In the genomic region with DNA sequence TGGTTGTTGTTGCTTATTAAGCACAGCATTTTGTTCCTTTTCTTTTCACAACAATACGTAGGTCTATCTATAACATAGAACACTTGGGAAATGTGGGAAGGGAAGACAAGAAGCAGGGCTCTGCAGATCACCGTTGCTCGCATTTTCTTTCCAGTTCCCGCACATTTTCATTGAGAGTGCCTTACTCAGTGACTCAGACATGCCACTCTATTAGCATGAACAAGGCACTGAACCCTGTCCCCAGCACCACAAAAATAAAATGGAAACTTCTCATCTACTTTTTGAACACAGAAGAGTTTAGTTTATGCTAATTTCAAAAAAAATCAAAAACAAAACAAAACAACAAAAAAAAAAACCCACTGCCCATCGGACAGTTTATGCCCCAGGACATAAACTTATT, we compare ENCODE assay signal across 26 mouse cellular contexts. TPM values are rescaled to one million over a fixed set of nuclear protein-coding genes. Genes with fewer than 3 reads are reported as not detected.
DNase-seq lines count a peak whose midpoint lies in the region; ATAC-seq and TF ChIP-seq lines count a peak whose summit lies in the region.
"Had no signal": no experiment of that assay in that cellular context is flagged by ENCODE, and none has a peak within 500 bp of the region (broad histone marks: within the 10 kb centered on the region; RNA-seq: fewer than 3 reads in every experiment).

No protein-coding gene starts in this region.

- no peaks in the 10 kb centered on the region for H3K9me3 ChIP-seq in heart, embryonic 15.5 days (replicated peaks)
- H3K9me3 ChIP-seq in heart, embryonic 11.5 days (replicated peaks; ENCODE audit: control insufficient read depth, low read length), result no peaks in the 10 kb centered on the region
- H3K9me3 ChIP-seq in midbrain, embryonic 11.5 days (ENCODE audit: control insufficient read depth, low read length), result no peaks in the 10 kb centered on the region
- H3K9me3 ChIP-seq: intestine, embryonic 15.5 days; limb, embryonic 12.5 days; liver, embryonic 15.5 days; neural tube, embryonic 12.5 days; stomach, embryonic 15.5 days had no signal

- no peak for TF ChIP-seq POLR2A in olfactory bulb, adult 2 months (IDR thresholded peaks at IDR 0.05; ENCODE audit: insufficient read depth, low read depth, low read length)

- peak overlapping the region; percentile 50; the same call in 1 of the 2 replicates for H3K27ac ChIP-seq in heart, embryonic 15.5 days
- H3K27ac ChIP-seq in heart, embryonic 11.5 days (ENCODE audit: low read depth, low read length), result no peak overlapping the region
- H3K27ac ChIP-seq in left cerebral cortex, adult 2 months, result peak overlapping the region; percentile 90
- peak overlapping the region; percentile 80 for H3K27ac ChIP-seq in olfactory bulb, adult 2 months (ENCODE audit: insufficient read depth, low read depth, low read length)
- H3K27ac ChIP-seq in midbrain, embryonic 11.5 days (ENCODE audit: low read depth, low read length), result no peak overlapping the region
- H3K27ac ChIP-seq: gastrocnemius, adult 2 months; heart, adult 2 months; intestine, embryonic 15.5 days; kidney, postnatal 0 days; limb, embryonic 12.5 days; liver, embryonic 15.5 days; neural tube, embryonic 12.5 days; stomach, embryonic 15.5 days had no signal

- no peak overlapping the region for H3K4me3 ChIP-seq in heart, embryonic 15.5 days
- no peak overlapping the region for H3K4me3 ChIP-seq in heart, embryonic 11.5 days (ENCODE audit: low read depth, low read length)
- no peak overlapping the region for H3K4me3 ChIP-seq in left cerebral cortex, adult 2 months
- H3K4me3 ChIP-seq in olfactory bulb, adult 2 months (ENCODE audit: insufficient read depth, low read depth, low read length), result no peak overlapping the region
- H3K4me3 ChIP-seq in midbrain, embryonic 11.5 days (ENCODE audit: low read depth, low read length), result no peak overlapping the region
- H3K4me3 ChIP-seq: erythroblast, embryonic 14.5 days; gastrocnemius, adult 2 months; heart, adult 2 months; intestine, embryonic 15.5 days; limb, embryonic 12.5 days; liver, embryonic 15.5 days; neural tube, embryonic 12.5 days; stomach, embryonic 15.5 days had no signal

- ATAC-seq in heart, embryonic 15.5 days (replicated peaks; ENCODE audit: insufficient number of reproducible peaks, insufficient read depth, low FRiP score, low read depth), result no peak
- ATAC-seq in heart, embryonic 11.5 days (replicated peaks; ENCODE audit: insufficient number of reproducible peaks, low FRiP score, low TSS enrichment), result no peak
- ATAC-seq in midbrain, embryonic 11.5 days (ENCODE audit: low FRiP score), result no peak
- ATAC-seq: activated CD4-positive, CD25-positive, alpha-beta regulatory T cell, adult 4 months; forebrain, embryonic 16.5 days; intestine, embryonic 15.5 days; midbrain, embryonic 16.5 days had no signal

- DNase-seq in left cerebral cortex, adult 2 months (ENCODE audit: extremely low spot score in 1 of 2, low spot score in 2 of 2), result no peak
- no peak for DNase-seq in left cerebral cortex, postnatal 4 days
- no peak for DNase-seq in midbrain, embryonic 11.5 days (ENCODE audit: low spot score, missing footprints)
- DNase-seq: adrenal gland, adult 2 months; adrenal gland, postnatal 36 days; gastrocnemius, adult 2 months; gastrocnemius, postnatal 36 days; kidney, adult 8-10 months; kidney, postnatal 4 days; lung, embryonic 14.5 days; lung, postnatal 14 days; thymus, adult 2 months had no signal

- peak overlapping the region; percentile 51; the same call in 1 of the 2 replicates for H3K4me2 ChIP-seq in heart, embryonic 15.5 days
- no peak overlapping the region for H3K4me2 ChIP-seq in heart, embryonic 11.5 days
- no peak overlapping the region for H3K4me2 ChIP-seq in midbrain, embryonic 11.5 days
- H3K4me2 ChIP-seq: intestine, embryonic 15.5 days; limb, embryonic 12.5 days; liver, embryonic 15.5 days; lung, embryonic 14.5 days; neural tube, embryonic 12.5 days; stomach, embryonic 15.5 days had no signal

- no peak overlapping the region for H3K9ac ChIP-seq in heart, embryonic 15.5 days
- H3K9ac ChIP-seq in heart, embryonic 11.5 days (ENCODE audit: low read depth, low read length), result no peak overlapping the region
- no peak overlapping the region for H3K9ac ChIP-seq in midbrain, embryonic 11.5 days (ENCODE audit: low read length)
- H3K9ac ChIP-seq: intestine, embryonic 15.5 days; limb, embryonic 12.5 days; liver, embryonic 15.5 days; lung, embryonic 14.5 days; neural tube, embryonic 12.5 days; stomach, embryonic 15.5 days had no signal

- H3K36me3 ChIP-seq in heart, embryonic 15.5 days, result peaks cover 7% of the 10 kb centered on the region; the same call in 1 of the 2 replicates
- H3K36me3 ChIP-seq in heart, embryonic 11.5 days (ENCODE audit: control insufficient read depth, insufficient read depth, low read length), result peaks cover 6% of the 10 kb centered on the region
- H3K36me3 ChIP-seq in midbrain, embryonic 11.5 days (ENCODE audit: control insufficient read depth, insufficient read depth, low read length), result no peaks in the 10 kb centered on the region; the same call in 1 of the 2 replicates

- H3K27me3 ChIP-seq in heart, embryonic 15.5 days, result no peaks in the 10 kb centered on the region
- H3K27me3 ChIP-seq in heart, embryonic 11.5 days (ENCODE audit: control insufficient read depth, insufficient read depth, low read length), result no peaks in the 10 kb centered on the region
- H3K27me3 ChIP-seq in midbrain, embryonic 11.5 days (ENCODE audit: control insufficient read depth, insufficient read depth, low read length), result no peaks in the 10 kb centered on the region
- H3K27me3 ChIP-seq: intestine, embryonic 15.5 days; limb, embryonic 12.5 days; liver, embryonic 15.5 days; neural tube, embryonic 12.5 days; stomach, embryonic 15.5 days had no signal

- peaks cover 28% of the 10 kb centered on the region for H3K4me1 ChIP-seq in heart, embryonic 15.5 days (replicated peaks)
- H3K4me1 ChIP-seq in heart, embryonic 11.5 days (ENCODE audit: control insufficient read depth, insufficient read depth, low read length), result peaks cover 10% of the 10 kb centered on the region
- peaks cover 45% of the 10 kb centered on the region for H3K4me1 ChIP-seq in olfactory bulb, adult 2 months (ENCODE audit: control insufficient read depth, insufficient read depth, low read length)
- no peaks in the 10 kb centered on the region for H3K4me1 ChIP-seq in midbrain, embryonic 11.5 days (ENCODE audit: control insufficient read depth, insufficient read depth, low read length)
- H3K4me1 ChIP-seq: intestine, embryonic 15.5 days; liver, embryonic 15.5 days; stomach, embryonic 15.5 days had no signal

- no peak for TF ChIP-seq CTCF in left cerebral cortex, adult 2 months (IDR thresholded peaks at IDR 0.05)
- TF ChIP-seq CTCF in olfactory bulb, adult 2 months (IDR thresholded peaks at IDR 0.05; ENCODE audit: insufficient read depth, low read depth, low read length), result no peak

- WGBS in heart, embryonic 15.5 days, result 94% methylated on average over 5 of the region's 5 CpGs
- WGBS in heart, embryonic 11.5 days (ENCODE audit: insufficient replicate concordance), result 89% methylated on average over 5 of the region's 5 CpGs
- 68% methylated on average over 5 of the region's 5 CpGs for WGBS in olfactory bulb, adult 2 months
- 95% methylated on average over 5 of the region's 5 CpGs for WGBS in midbrain, embryonic 11.5 days

- intact Hi-C loops in left cerebral cortex, adult 2 months (cut with DNase I), result no loop called here
- intact Hi-C loops in left cerebral cortex, postnatal 4 days (cut with DNase I), result loop anchor here (5.0 kb wide), 1 partner anchor 575 kb away; no protein-coding TSS in a partner anchor

RNA-seq across cellular contexts. Expression of gene Sirpa, which starts 34.5 kb away (rescaled TPM):
- 13.8 and 20.1 TPM in 2 replicates for polyA plus RNA-seq in heart, embryonic 15.5 days (2015; fragmentation: Nextera tagmentation; extraction: Ambion mirVana)
- polyA plus RNA-seq in heart, embryonic 11.5 days (2014; fragmentation: Nextera tagmentation; extraction: Ambion mirVana), result 13.0 and 15.7 TPM in 2 replicates
- total RNA-seq in left cerebral cortex, adult 2 months (2021), result 100 to 1,000 TPM; 375 to 384 TPM
- 100 to 1,000 TPM; 110 to 121 TPM for total RNA-seq in left cerebral cortex, postnatal 4 days (2021)
- polyA plus RNA-seq in olfactory bulb, adult 2 months (2012; ENCODE audit: insufficient read depth, insufficient read length, low replicate concordance, missing spikeins), result not detected in 2 replicates
- 16.0 and 17.9 TPM in 2 replicates for polyA plus RNA-seq in midbrain, embryonic 11.5 days (2014; fragmentation: Nextera tagmentation; extraction: Ambion mirVana)

Comparison
In these comparisons a context has a peak if more than half of its experiments do, and no peak if none do; other contexts are left out.
1. H3K27ac ChIP-seq: peak in heart, embryonic 15.5 days (single experiment), left cerebral cortex, adult 2 months (single experiment) and olfactory bulb, adult 2 months (single experiment); none in heart, embryonic 11.5 days (single experiment) and midbrain, embryonic 11.5 days (single experiment).